Mouse (Mus musculus): Measurements from ENCODE around the gene Rps6ka2.

GRCm38 (mm10) chr17:7178196-7178595 lies 8.3 kb downstream of the Rps6ka2 start:
- TF ChIP-seq FOSL1 (IDR thresholded peaks at IDR 0.05; ENCODE audit: insufficient read depth, low read length, poor library complexity, severe bottlenecking) (no peak), CTCF (IDR thresholded peaks at IDR 0.05; ENCODE audit: control insufficient read depth, insufficient read depth, insufficient read length) (no peak), CEBPB (IDR thresholded peaks at IDR 0.05; ENCODE audit: low read depth) (no peak), MYOG (IDR thresholded peaks at IDR 0.05; ENCODE audit: control insufficient read depth, extremely low read depth, insufficient read length) (no peak)

Measured in C2C12 (cell line).